Mouse (Mus musculus) myocyte (in vitro differentiated cells): ENCODE measurements around the gene Cnot3. TPM values are rescaled to one million over a fixed set of nuclear protein-coding genes. Genes with fewer than 3 reads are reported as not detected.
"Not testable (repeated sequence)": the region's sequence is repeated elsewhere in the genome, so short reads cannot be mapped to it uniquely, and the experiment has no call there.

Source experiments
- H3K27me3 ChIP-seq: one replicate; pipeline ENCODE4 v1.6.1; 2011; ENCODE audit not compliant: control insufficient read depth, insufficient read depth, insufficient read length
- H3K36me3 ChIP-seq: one replicate; pipeline ENCODE4 v1.6.1; 2011; ENCODE audit not compliant: control insufficient read depth, insufficient read depth
- H3K4me2 ChIP-seq: one replicate; pipeline ENCODE4 v1.6.1; 2011; ENCODE audit warnings: low read depth, control low read depth
- H3K4me3 ChIP-seq: one replicate; pipeline ENCODE4 v1.5.1; 2011; ENCODE audit warnings: mild to moderate bottlenecking, control low read depth, moderate library complexity
- H3K79me2 ChIP-seq: one replicate; pipeline ENCODE4 v1.6.1; 2011; ENCODE audit not compliant: control insufficient read depth, insufficient read depth
- H3ac ChIP-seq: one replicate; pipeline ENCODE4 v1.6.1; 2011; ENCODE audit not compliant: control insufficient read depth, insufficient read length
- CEBPB ChIP-seq: IDR thresholded peaks from 2 replicates; pipeline ENCODE4 v1.6.1; 2011; ENCODE audit warnings: mild to moderate bottlenecking, moderate library complexity; ENCODE audit not compliant: poor library complexity, insufficient read depth, severe bottlenecking
- E2F4 ChIP-seq: IDR thresholded peaks from one replicate; pipeline ENCODE4 v1.6.1; 2011; ENCODE audit warnings: mild to moderate bottlenecking, control low read depth, moderate library complexity; ENCODE audit not compliant: insufficient read depth
- MAX ChIP-seq: IDR thresholded peaks from one replicate; pipeline ENCODE4 v1.6.1; 2011; ENCODE audit warnings: low read depth, mild to moderate bottlenecking, control low read depth
- MYOD1 ChIP-seq, 3 experiments: IDR thresholded peaks; one replicate each; pipeline ENCODE4 v1.6.1; 2011; ENCODE audit warnings: control low read depth in 2 of 3, low read depth in 2 of 3, mild to moderate bottlenecking in 2 of 3, moderate library complexity in 1 of 3; ENCODE audit not compliant: insufficient read length in 2 of 3, control insufficient read depth in 1 of 3
- MYOG ChIP-seq, 3 experiments: IDR thresholded peaks; one replicate each; pipeline ENCODE4 v1.6.1; 2011; ENCODE audit warnings: control low read depth in 2 of 3, low read depth in 2 of 3, mild to moderate bottlenecking in 2 of 3; ENCODE audit not compliant: insufficient read length in 2 of 3, control insufficient read depth in 1 of 3, insufficient read depth in 1 of 3
- POLR2A ChIP-seq: IDR thresholded peaks from one replicate; pipeline ENCODE4 v1.6.1; 2011; ENCODE audit warnings: low read depth, mild to moderate bottlenecking, control low read depth, moderate library complexity; ENCODE audit not compliant: insufficient read length
- POLR2AphosphoS2 ChIP-seq: IDR thresholded peaks from one replicate; pipeline ENCODE4 v1.6.1; 2011; ENCODE audit warnings: low read depth, control low read depth; ENCODE audit not compliant: insufficient read length
- REST ChIP-seq: IDR thresholded peaks from one replicate; pipeline ENCODE4 v1.6.1; 2011; ENCODE audit warnings: mild to moderate bottlenecking, control low read depth, moderate library complexity; ENCODE audit not compliant: insufficient read depth, insufficient read length
- SRF ChIP-seq: IDR thresholded peaks from one replicate; pipeline ENCODE4 v1.6.1; 2011; ENCODE audit warnings: low read depth; ENCODE audit not compliant: control insufficient read depth, insufficient read length
- TCF12 ChIP-seq: IDR thresholded peaks from one replicate; pipeline ENCODE4 v1.6.1; 2011; ENCODE audit warnings: mild to moderate bottlenecking, control low read depth; ENCODE audit not compliant: poor library complexity, insufficient read depth, severe bottlenecking
- TCF3 ChIP-seq: IDR thresholded peaks from one replicate; pipeline ENCODE4 v1.6.1; 2011; ENCODE audit warnings: low read depth, control low read depth; ENCODE audit not compliant: insufficient read length
- USF1 ChIP-seq: IDR thresholded peaks from one replicate; pipeline ENCODE4 v1.6.1; 2011; ENCODE audit warnings: low read depth, mild to moderate bottlenecking, control low read depth, moderate library complexity
- polyA plus RNA-seq: library from polyadenylated mRNA; unstranded; fragments of >200 nt; fragmentation: generic; extraction: Trizol; gene quantifications from one replicate; pipeline ENCODE4 v1.2.1, GENCODE M21; 2012; ENCODE audit warnings: missing spikeins

Cnot3 gene
- polyA plus RNA-seq, 1 experiment = 49.0 TPM

- H3K27me3 ChIP-seq = no peaks in the 10 kb centered on the region
- peak overlapping the region; percentile 87 for H3K4me2 ChIP-seq
- H3K79me2 ChIP-seq = peaks cover 16% of the 10 kb centered on the region
- peak overlapping the region; percentile 70 for H3ac ChIP-seq
- no peaks in the 10 kb centered on the region for H3K36me3 ChIP-seq
- TF ChIP-seq REST = no peak
- peak; percentile 95 for TF ChIP-seq POLR2A
- peak overlapping the region; percentile 56 for H3K4me3 ChIP-seq
Observed at GRCm38 (mm10) chr7:3693809-3694075, 48.7 kb downstream of the Cnot3 start.

GRCm38 (mm10) chr7:3694076-3694948 is 49.2 kb downstream of the Cnot3 start:
- no peaks in the 10 kb centered on the region for H3K27me3 ChIP-seq
- H3K4me2 ChIP-seq = peak overlapping the region; percentile 87
- H3ac ChIP-seq = peak overlapping the region; percentile 70
- no peak for TF ChIP-seq TCF3
- TF ChIP-seq POLR2A = peak; percentile 47
- H3K36me3 ChIP-seq = no peaks in the 10 kb centered on the region
- H3K4me3 ChIP-seq = peak overlapping the region; percentile 56
- peaks cover 16% of the 10 kb centered on the region for H3K79me2 ChIP-seq

GRCm38 (mm10) chr7:3694949-3695305 is 49.9 kb downstream of the Cnot3 start:
- H3K36me3 ChIP-seq, H3K27me3 ChIP-seq: not testable (repeated sequence)
- peaks cover 16% of the 10 kb centered on the region for H3K79me2 ChIP-seq
- peak overlapping the region; percentile 83 for H3K4me2 ChIP-seq
- peak overlapping the region; percentile 70 for H3ac ChIP-seq
- H3K4me3 ChIP-seq = peak overlapping the region; percentile 56

- no peak for TF ChIP-seq E2F4
- TF ChIP-seq CEBPB = no peak
- TF ChIP-seq POLR2A = no peak
- TF ChIP-seq REST = no peak
- TF ChIP-seq MAX = no peak
- TF ChIP-seq USF1 = no peak
- H3K4me2 ChIP-seq = no peak overlapping the region
- no peak overlapping the region for H3ac ChIP-seq
- H3K79me2 ChIP-seq = peaks cover 4% of the 10 kb centered on the region
- no peak overlapping the region for H3K4me3 ChIP-seq
- H3K27me3 ChIP-seq = no peaks in the 10 kb centered on the region
- H3K36me3 ChIP-seq = no peaks in the 10 kb centered on the region
Observed at GRCm38 (mm10) chr7:3698471-3698870, 53.4 kb downstream of the Cnot3 start.

- peak overlapping the region; percentile 62 for H3ac ChIP-seq
- peaks cover 18% of the 10 kb centered on the region for H3K36me3 ChIP-seq
- no peak for TF ChIP-seq MAX
- TF ChIP-seq REST = no peak
- TF ChIP-seq USF1 = no peak
- TF ChIP-seq E2F4 = no peak
- no peak for TF ChIP-seq POLR2AphosphoS2
- TF ChIP-seq TCF3 = no peak
- no peak for TF ChIP-seq TCF12
- TF ChIP-seq POLR2A = no peak
- TF ChIP-seq MYOD1 (IDR thresholded peaks at IDR 0.05; ENCODE audit: control insufficient read depth in 1 of 3, insufficient read length in 2 of 3, low read depth in 2 of 3) = no peak
- no peak for TF ChIP-seq MYOG (IDR thresholded peaks at IDR 0.05; ENCODE audit: control insufficient read depth in 1 of 3, insufficient read depth in 1 of 3, insufficient read length in 2 of 3, low read depth in 2 of 3)
- TF ChIP-seq CEBPB = no peak
Observed at GRCm38 (mm10) chr7:3703148-3703878, 58.2 kb downstream of the Cnot3 start.

GRCm38 (mm10) chr7:3703879-3704441 is 58.9 kb downstream of the Cnot3 start, which contains the start of gene Rps9:
TSS of gene Rps9 (plus strand) at chr7:3703993.
- peak within 1 kb of the TSS; percentile 94 for H3K4me3 ChIP-seq
- H3ac ChIP-seq = peak within 1 kb of the TSS; percentile 62
- H3K27me3 ChIP-seq = no peaks in the 10 kb centered on the region
- peak within 1 kb of the TSS; percentile 84 for H3K4me2 ChIP-seq
- peaks cover 18% of the 10 kb centered on the region for H3K36me3 ChIP-seq
- TF ChIP-seq TCF3 (no peak), MYOG (IDR thresholded peaks at IDR 0.05; ENCODE audit: control insufficient read depth in 1 of 3, insufficient read depth in 1 of 3, insufficient read length in 2 of 3, low read depth in 2 of 3) (no peak), SRF (no peak), REST (no peak), CEBPB (no peak), POLR2AphosphoS2 (peak; percentile 98), POLR2A (peak; percentile 97), E2F4 (no peak), MAX (no peak), MYOD1 (IDR thresholded peaks at IDR 0.05; ENCODE audit: control insufficient read depth in 1 of 3, insufficient read length in 2 of 3, low read depth in 2 of 3) (peak in 1 of 3 experiments; percentile 1), USF1 (no peak)
- peaks cover 15% of the 10 kb centered on the region for H3K79me2 ChIP-seq

More at GRCm38 (mm10) chr7:3703148-3703878, 58.2 kb downstream of the Cnot3 start:
- Histone ChIP-seq H3K79me2 (peaks cover 15% of the 10 kb centered on the region), H3K27me3 (no peaks in the 10 kb centered on the region), H3K4me2 (peak overlapping the region; percentile 77), H3K4me3 (peak overlapping the region; percentile 94)
